Mouse (Mus musculus) heart, embryonic 12.5 days (tissue): ENCODE measurements around the gene Stk33. TPM values are rescaled to one million over a fixed set of nuclear protein-coding genes. Genes with fewer than 3 reads are reported as not detected.
A peak's percentile ranks its signal among the peaks of the same experiment; 100 is the strongest.

Source experiments
- ATAC-seq: fragments of 200-750 bp; cut with Nextera tagmentation; 2 replicates; pipeline ENCODE4 v1.8.0; 2017; ENCODE audit warnings: moderate TSS enrichment, moderate library complexity; ENCODE audit not compliant: insufficient number of reproducible peaks, low FRiP score
- H3K27ac ChIP-seq: fragments of 300-500 bp; sonication (generic); 2 replicates; pipeline ENCODE4 v1.5.1; 2016; ENCODE audit warnings: mild to moderate bottlenecking, moderate library complexity; ENCODE audit not compliant: poor library complexity, severe bottlenecking
- H3K27me3 ChIP-seq: fragments of 300-500 bp; sonication (generic); replicated peaks from 2 replicates; pipeline ENCODE4 v1.6.1; 2016; ENCODE audit warnings: mild to moderate bottlenecking, moderate library complexity
- H3K36me3 ChIP-seq: fragments of 300-500 bp; sonication (generic); 2 replicates; pipeline ENCODE4 v1.6.1; 2016; ENCODE audit warnings: mild to moderate bottlenecking, moderate library complexity
- H3K4me1 ChIP-seq: fragments of 300-500 bp; sonication (generic); replicated peaks from 2 replicates; pipeline ENCODE4 v1.6.1; 2016; ENCODE audit warnings: mild to moderate bottlenecking
- H3K4me2 ChIP-seq: fragments of 300-500 bp; sonication (generic); 2 replicates; pipeline ENCODE4 v1.6.1; 2016; ENCODE audit warnings: mild to moderate bottlenecking, moderate library complexity
- H3K4me3 ChIP-seq: fragments of 300-500 bp; sonication (generic); 2 replicates; pipeline ENCODE4 v1.5.1; 2016; ENCODE audit warnings: mild to moderate bottlenecking
- H3K9ac ChIP-seq: fragments of 300-500 bp; sonication (generic); 2 replicates; pipeline ENCODE4 v1.6.1; 2016; ENCODE audit warnings: mild to moderate bottlenecking, moderate library complexity
- H3K9me3 ChIP-seq: fragments of 300-500 bp; sonication (generic); replicated peaks from 2 replicates; pipeline ENCODE4 v1.6.1; 2016; ENCODE audit warnings: mild to moderate bottlenecking, moderate library complexity
- WGBS: fragments of 180-500 bp; shearing (Covaris S2); methylation state at CpG from one replicate; pipeline ENCODE4 v1.1.7; 2016; 5-methylcytosine and 5-hydroxymethylcytosine counted together
- polyA plus RNA-seq: library from polyadenylated mRNA; unstranded; fragments of >200 nt; fragmentation: Nextera tagmentation; extraction: Ambion mirVana; gene quantifications from 2 replicates; pipeline ENCODE4 v1.2.1, GENCODE M21; 2016

Gene Stk33
- polyA plus RNA-seq, 1 experiment from 2014 or later: 0.26 TPM

- WGBS: 72% methylated on average over 4 of the region's 4 CpGs
- H3K4me3 ChIP-seq: no peak overlapping the region
- no peak overlapping the region for H3K27ac ChIP-seq
- no peaks in the 10 kb centered on the region for H3K36me3 ChIP-seq
- H3K4me1 ChIP-seq: no peaks in the 10 kb centered on the region
- no peak overlapping the region for H3K4me2 ChIP-seq
- H3K27me3 ChIP-seq: 0 out of 2 replicates have a peak, but pooled peaks cover 4% of the 10 kb centered on the region
- no peak overlapping the region for H3K9ac ChIP-seq
- H3K9me3 ChIP-seq: no peaks in the 10 kb centered on the region
- ATAC-seq: no peak
These were observed 156.8 kb downstream of the Stk33 start for GRCm38 (mm10) chr7:109282106-109282505.

- Histone ChIP-seq H3K4me1 (no peaks in the 10 kb centered on the region), H3K4me3 (no peak overlapping the region), H3K4me2 (no peak overlapping the region), H3K9me3 (no peaks in the 10 kb centered on the region), H3K9ac (no peak overlapping the region), H3K36me3 (no peaks in the 10 kb centered on the region), H3K27ac (no peak overlapping the region), H3K27me3 (peaks cover 7% of the 10 kb centered on the region)
- 70% methylated on average over 3 of the region's 3 CpGs for WGBS
- no peak for ATAC-seq
These were observed 162.3 kb downstream of the Stk33 start for GRCm38 (mm10) chr7:109276622-109277021.

- Histone ChIP-seq H3K27ac (no peak overlapping the region), H3K9me3 (no peaks in the 10 kb centered on the region), H3K4me3 (no peak overlapping the region), H3K36me3 (no peaks in the 10 kb centered on the region), H3K4me1 (no peaks in the 10 kb centered on the region), H3K9ac (no peak overlapping the region), H3K27me3 (peaks cover 7% of the 10 kb centered on the region), H3K4me2 (no peak overlapping the region)
- 74% methylated on average over 4 of the region's 4 CpGs for WGBS
- no peak for ATAC-seq
These were observed 163.0 kb downstream of the Stk33 start for GRCm38 (mm10) chr7:109275901-109276300.

GRCm38 (mm10) chr7:109275151-109275550, 163.7 kb downstream of the Stk33 start:
- Histone ChIP-seq H3K4me3 (no peak overlapping the region), H3K27me3 (peaks cover 7% of the 10 kb centered on the region), H3K36me3 (no peaks in the 10 kb centered on the region), H3K9ac (no peak overlapping the region), H3K4me1 (no peaks in the 10 kb centered on the region), H3K4me2 (no peak overlapping the region), H3K27ac (no peak overlapping the region), H3K9me3 (no peaks in the 10 kb centered on the region)
- ATAC-seq: no peak
- whole genome bisulfite sequencing: 90% methylated on average over 3 of the region's 3 CpGs

- no peaks in the 10 kb centered on the region for H3K9me3 ChIP-seq
- no peak for ATAC-seq
- WGBS: 49% methylated on average over 3 of the region's 3 CpGs
These were observed 164.6 kb downstream of the Stk33 start for GRCm38 (mm10) chr7:109274289-109274688.

GRCm38 (mm10) chr7:109269046-109269445, 169.8 kb downstream of the Stk33 start:
- H3K4me1 ChIP-seq: no peaks in the 10 kb centered on the region
- no peaks in the 10 kb centered on the region for H3K9me3 ChIP-seq
- H3K27me3 ChIP-seq: peaks cover 7% of the 10 kb centered on the region; the same call in 1 of the 2 replicates
- no peak for ATAC-seq
- no peak overlapping the region for H3K4me3 ChIP-seq
- no peak overlapping the region for H3K27ac ChIP-seq
- no peak overlapping the region for H3K4me2 ChIP-seq
- WGBS: 72% methylated on average over 4 of the region's 4 CpGs
- H3K36me3 ChIP-seq: no peaks in the 10 kb centered on the region
- no peak overlapping the region for H3K9ac ChIP-seq

More at GRCm38 (mm10) chr7:109274289-109274688, 164.6 kb downstream of the Stk33 start:
- no peaks in the 10 kb centered on the region for H3K4me1 ChIP-seq
- no peak overlapping the region for H3K4me2 ChIP-seq
- no peak overlapping the region for H3K9ac ChIP-seq
- H3K27me3 ChIP-seq: peaks cover 7% of the 10 kb centered on the region
- no peak overlapping the region for H3K4me3 ChIP-seq
- H3K27ac ChIP-seq: no peak overlapping the region
- H3K36me3 ChIP-seq: no peaks in the 10 kb centered on the region

GRCm38 (mm10) chr7:109267370-109267769, 171.5 kb downstream of the Stk33 start:
- H3K9me3 ChIP-seq: no peaks in the 10 kb centered on the region
- 69% methylated on average over 4 of the region's 4 CpGs for WGBS
- 0 out of 2 replicates have a peak, but pooled peaks cover 3% of the 10 kb centered on the region for H3K27me3 ChIP-seq
- no peaks in the 10 kb centered on the region for H3K36me3 ChIP-seq
- H3K4me2 ChIP-seq: no peak overlapping the region
- H3K27ac ChIP-seq: no peak overlapping the region
- no peak overlapping the region for H3K9ac ChIP-seq
- ATAC-seq: no peak
- no peaks in the 10 kb centered on the region for H3K4me1 ChIP-seq
- H3K4me3 ChIP-seq: no peak overlapping the region

GRCm38 (mm10) chr7:109266181-109266580, 172.7 kb downstream of the Stk33 start:
- H3K27me3 ChIP-seq: 0 out of 2 replicates have a peak, but pooled peaks cover 3% of the 10 kb centered on the region
- H3K9me3 ChIP-seq: no peaks in the 10 kb centered on the region
- ATAC-seq: no peak
- 47% methylated on average over 1 of the region's 1 CpGs for WGBS
- no peak overlapping the region for H3K9ac ChIP-seq
- no peaks in the 10 kb centered on the region for H3K4me1 ChIP-seq
- no peak overlapping the region for H3K4me2 ChIP-seq
- H3K27ac ChIP-seq: no peak overlapping the region
- no peaks in the 10 kb centered on the region for H3K36me3 ChIP-seq
- no peak overlapping the region for H3K4me3 ChIP-seq

GRCm38 (mm10) chr7:109265606-109266005, 173.3 kb downstream of the Stk33 start:
- no peak overlapping the region for H3K4me2 ChIP-seq
- no peak for ATAC-seq
- 85% methylated on average over 5 of the region's 5 CpGs for WGBS

GRCm38 (mm10) chr7:109255506-109256352, 183.2 kb downstream of the Stk33 start:
- WGBS: 26% methylated on average over 28 of the region's 28 CpGs
- no peak for ATAC-seq
- Histone ChIP-seq H3K27me3 (peaks cover 24% of the 10 kb centered on the region), H3K27ac (no peak overlapping the region), H3K4me3 (0 out of 2 replicates have a peak overlapping the region, but pooled peaks have one; percentile 7), H3K4me2 (peak overlapping the region; percentile 55), H3K4me1 (no peaks in the 10 kb centered on the region), H3K9ac (no peak overlapping the region), H3K36me3 (no peaks in the 10 kb centered on the region), H3K9me3 (no peaks in the 10 kb centered on the region)

More at GRCm38 (mm10) chr7:109265606-109266005, 173.3 kb downstream of the Stk33 start:
- H3K9ac ChIP-seq: no peak overlapping the region
- H3K27me3 ChIP-seq: 0 out of 2 replicates have a peak, but pooled peaks cover 3% of the 10 kb centered on the region
- H3K36me3 ChIP-seq: no peaks in the 10 kb centered on the region
- no peaks in the 10 kb centered on the region for H3K4me1 ChIP-seq
- no peak overlapping the region for H3K4me3 ChIP-seq
- no peak overlapping the region for H3K27ac ChIP-seq
- no peaks in the 10 kb centered on the region for H3K9me3 ChIP-seq

GRCm38 (mm10) chr7:109251418-109251817, 187.5 kb downstream of the Stk33 start:
- H3K27ac ChIP-seq: no peak overlapping the region

More at GRCm38 (mm10) chr7:109251418-109251817, 187.5 kb downstream of the Stk33 start:
- Histone ChIP-seq H3K4me1 (no peaks in the 10 kb centered on the region), H3K9me3 (no peaks in the 10 kb centered on the region), H3K4me3 (no peak overlapping the region), H3K36me3 (no peaks in the 10 kb centered on the region), H3K9ac (no peak overlapping the region), H3K27me3 (peaks cover 25% of the 10 kb centered on the region), H3K4me2 (no peak overlapping the region)
- 83% methylated on average over 3 of the region's 3 CpGs for WGBS
- ATAC-seq: no peak
